Mouse (Mus musculus) heart, embryonic 16.5 days (tissue): Measurements from ENCODE around the gene Cabin1. TPM values are rescaled to one million over a fixed set of nuclear protein-coding genes. Genes with fewer than 3 reads are reported as not detected.

Experiments used
- ATAC-seq: fragments of 200-750 bp; cut with Nextera tagmentation; replicated peaks from 2 replicates; pipeline ENCODE4 v1.8.0; 2017; ENCODE audit warnings: moderate number of reproducible peaks; ENCODE audit not compliant: insufficient read depth, low FRiP score; ENCODE audit errors: extremely low read depth
- H3K27ac ChIP-seq: fragments of 300-500 bp; sonication (generic); 2 replicates; pipeline ENCODE4 v1.5.1; 2014; ENCODE audit warnings: mild to moderate bottlenecking, low read length, control low read depth, moderate library complexity
- H3K27me3 ChIP-seq: fragments of 300-500 bp; sonication (generic); 2 replicates; pipeline ENCODE4 v1.6.1; 2014; ENCODE audit warnings: low read length, mixed read lengths; ENCODE audit not compliant: control insufficient read depth, insufficient read depth
- H3K36me3 ChIP-seq: fragments of 300-500 bp; sonication (generic); 2 replicates; pipeline ENCODE4 v1.6.1; 2014; ENCODE audit not compliant: control insufficient read depth, insufficient read depth
- H3K4me1 ChIP-seq: fragments of 300-500 bp; sonication (generic); 2 replicates; pipeline ENCODE4 v1.6.1; 2014; ENCODE audit warnings: low read length, mixed read lengths; ENCODE audit not compliant: control insufficient read depth, insufficient read depth
- H3K4me2 ChIP-seq: fragments of 300-500 bp; sonication (generic); 2 replicates; pipeline ENCODE4 v1.6.1; 2014; ENCODE audit warnings: low read depth, mild to moderate bottlenecking, control low read depth, low read length
- H3K4me3 ChIP-seq: fragments of 300-500 bp; sonication (generic); 2 replicates; pipeline ENCODE4 v1.5.1; 2014; ENCODE audit warnings: mild to moderate bottlenecking, control low read depth, low read length
- H3K9ac ChIP-seq: fragments of 300-500 bp; sonication (generic); 2 replicates; pipeline ENCODE4 v1.6.1; 2014; ENCODE audit warnings: low read length, control low read depth
- H3K9me3 ChIP-seq: fragments of 300-500 bp; sonication (generic); replicated peaks from 2 replicates; pipeline ENCODE4 v1.6.1; 2016; ENCODE audit warnings: low read length; ENCODE audit not compliant: control insufficient read depth
- WGBS: fragments of 180-500 bp; shearing (Covaris S2); extraction: QIAGEN DNeasy Blood & Tissue Kit; methylation state at CpG from one replicate; pipeline ENCODE4 v1.1.7; 2014; 5-methylcytosine and 5-hydroxymethylcytosine counted together
- polyA plus RNA-seq: library from polyadenylated mRNA; unstranded; fragments of >200 nt; fragmentation: Nextera tagmentation; extraction: Ambion mirVana; gene quantifications from 2 replicates; pipeline ENCODE4 v1.2.1, GENCODE M21; 2015

Gene Cabin1
- polyA plus RNA-seq, 1 experiment from 2014 or later, result 23.7 TPM

DNA sequence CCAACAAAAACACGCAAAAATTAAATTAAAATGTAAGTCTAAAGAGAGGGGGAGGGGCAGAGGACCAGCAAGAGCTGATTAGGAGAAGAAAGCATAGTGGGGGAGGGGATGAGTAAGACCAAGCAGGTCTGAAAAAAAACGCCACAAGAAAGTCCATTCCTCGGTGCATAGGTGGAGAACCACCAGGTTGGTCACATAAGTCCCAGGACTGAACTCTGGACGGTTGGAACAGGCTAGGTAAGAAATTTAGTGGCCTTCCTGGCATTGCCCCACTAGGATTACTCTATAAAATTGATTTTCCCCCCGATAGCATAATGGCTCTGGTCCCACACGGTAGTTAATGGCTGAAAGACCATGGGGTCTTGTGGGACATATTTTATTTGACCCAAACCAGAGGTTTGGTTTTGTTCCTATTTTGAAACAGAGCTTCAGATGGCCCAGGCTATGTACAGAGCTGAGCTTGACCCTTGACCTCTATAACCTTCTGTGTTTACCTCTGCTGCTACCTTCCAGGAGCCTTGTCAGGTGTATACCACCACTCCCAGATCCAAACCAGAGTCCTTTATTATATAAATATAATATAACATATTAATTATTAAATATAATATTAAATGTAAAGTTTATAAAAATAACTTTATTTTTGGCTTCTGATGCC lies 25.1 kb upstream of the Cabin1 start:
- ATAC-seq, result no peak
- 72% methylated on average over 6 of the region's 6 CpGs for WGBS
- H3K36me3 ChIP-seq, result no peaks in the 10 kb centered on the region
- no peak overlapping the region for H3K4me2 ChIP-seq
- no peak overlapping the region for H3K27ac ChIP-seq
- H3K4me1 ChIP-seq, result no peaks in the 10 kb centered on the region
- no peak overlapping the region for H3K4me3 ChIP-seq
- H3K9me3 ChIP-seq, result no peaks in the 10 kb centered on the region
- H3K9ac ChIP-seq, result no peak overlapping the region
- H3K27me3 ChIP-seq, result no peaks in the 10 kb centered on the region; the same call in 1 of the 2 replicates

DNA sequence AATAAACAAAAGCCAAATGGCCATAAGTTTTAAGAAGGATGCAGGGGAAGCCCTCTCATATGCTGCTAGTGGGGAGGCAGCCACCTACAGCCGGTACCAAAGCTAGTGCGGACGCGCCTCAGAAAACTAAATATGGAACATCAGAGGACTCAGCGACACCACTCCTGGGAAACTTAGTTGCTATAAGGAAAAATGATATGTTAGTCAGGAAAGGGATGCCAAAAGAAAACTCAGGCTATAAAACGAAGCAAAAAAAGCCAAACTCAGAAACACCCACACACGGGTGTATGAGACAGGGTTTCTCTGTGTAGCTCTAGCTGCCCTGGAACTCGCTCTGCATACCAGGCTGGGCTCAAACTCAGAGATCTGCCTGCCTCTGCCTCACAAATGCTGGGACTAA lies 24.1 kb upstream of the Cabin1 start:
- Histone ChIP-seq H3K27ac (no peak overlapping the region), H3K9me3 (no peaks in the 10 kb centered on the region), H3K36me3 (no peaks in the 10 kb centered on the region), H3K9ac (no peak overlapping the region), H3K4me1 (no peaks in the 10 kb centered on the region), H3K27me3 (no peaks in the 10 kb centered on the region; the same call in 1 of the 2 replicates), H3K4me3 (no peak overlapping the region), H3K4me2 (no peak overlapping the region)
- no peak for ATAC-seq
- WGBS, result 88% methylated on average over 8 of the region's 8 CpGs

DNA sequence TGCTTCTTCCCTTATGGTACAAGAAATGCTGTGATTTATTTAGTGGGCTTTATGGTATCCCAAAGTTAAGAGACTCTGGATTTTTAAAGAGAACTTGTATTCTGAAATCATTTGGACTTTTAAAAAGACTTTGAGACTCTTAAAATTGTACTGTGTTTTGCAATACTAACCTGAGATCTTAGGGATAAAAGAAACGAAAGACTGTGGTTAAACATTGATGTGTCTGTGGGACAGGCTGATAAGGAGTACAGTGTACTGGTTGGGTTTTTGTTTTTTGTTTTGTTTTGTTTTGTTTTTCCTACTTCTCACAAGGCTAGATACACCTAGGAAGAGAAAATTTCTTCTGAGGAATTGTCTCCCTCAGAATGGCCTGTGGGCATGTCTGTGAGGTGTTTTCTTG lies 21.3 kb upstream of the Cabin1 start:
- Histone ChIP-seq H3K4me2 (no peak overlapping the region), H3K36me3 (no peaks in the 10 kb centered on the region), H3K9ac (no peak overlapping the region), H3K27me3 (no peaks in the 10 kb centered on the region; the same call in 1 of the 2 replicates), H3K4me1 (peaks cover 6% of the 10 kb centered on the region), H3K27ac (no peak overlapping the region), H3K9me3 (no peaks in the 10 kb centered on the region), H3K4me3 (no peak overlapping the region)
- 57% methylated on average over 1 of the region's 1 CpGs for WGBS
- no peak for ATAC-seq

GRCm38 (mm10) chr10:75780769-75781578 lies 16.8 kb upstream of the Cabin1 start, which contains the start of the genes Gm20441 and Gstt3:
TSS of gene Gm20441 (minus strand) at chr10:75780954.
TSS of gene Gstt3 (minus strand) at chr10:75781414.
- 1% methylated on average over 28 of the region's 28 CpGs for WGBS
- Histone ChIP-seq H3K36me3 (no peaks in the 10 kb centered on the region), H3K27ac (peak within 1 kb of the TSS; percentile 15; the same call in 1 of the 2 replicates), H3K27me3 (no peaks in the 10 kb centered on the region; the same call in 1 of the 2 replicates), H3K4me1 (peaks cover 7% of the 10 kb centered on the region), H3K9ac (peak within 1 kb of the TSS; percentile 65), H3K4me3 (peak within 1 kb of the TSS; percentile 58), H3K9me3 (no peaks in the 10 kb centered on the region; the same call in 1 of the 2 replicates), H3K4me2 (peak within 1 kb of the TSS; percentile 88)
- ATAC-seq, result peak; percentile 67

- peaks cover 7% of the 10 kb centered on the region for H3K4me1 ChIP-seq
- no peak overlapping the region for H3K4me3 ChIP-seq
- H3K9ac ChIP-seq, result no peak overlapping the region
- WGBS, result 35% methylated on average over 15 of the region's 15 CpGs
- ATAC-seq, result no peak
- no peak overlapping the region for H3K4me2 ChIP-seq
- H3K27me3 ChIP-seq, result no peaks in the 10 kb centered on the region; the same call in 1 of the 2 replicates
- no peak overlapping the region for H3K27ac ChIP-seq
- no peaks in the 10 kb centered on the region for H3K36me3 ChIP-seq
- H3K9me3 ChIP-seq, result no peaks in the 10 kb centered on the region; the same call in 1 of the 2 replicates
Measured at GRCm38 (mm10) chr10:75779206-75780174, 15.3 kb upstream of the Cabin1 start.

DNA sequence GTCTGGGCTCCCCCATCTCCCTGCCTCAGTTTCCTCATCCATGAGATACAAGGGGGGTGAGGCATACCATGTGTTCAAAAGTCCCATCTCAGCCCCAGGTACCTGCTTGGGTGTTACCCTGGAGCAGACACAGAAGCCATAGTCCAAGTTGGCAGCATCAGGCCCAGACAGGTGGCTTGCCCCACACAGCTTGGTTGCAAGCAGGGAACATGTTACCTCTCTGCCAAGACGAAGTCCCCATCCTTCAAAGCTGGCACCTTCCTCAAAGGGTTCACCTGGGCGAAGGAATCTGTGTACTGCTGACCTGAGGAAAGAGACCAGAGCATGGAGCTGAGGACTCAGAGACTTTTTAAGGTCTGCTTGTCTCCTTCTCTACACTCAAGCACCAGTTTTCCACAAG lies 13.7 kb upstream of the Cabin1 start:
- H3K9ac ChIP-seq, result no peak overlapping the region
- no peaks in the 10 kb centered on the region for H3K36me3 ChIP-seq
- H3K27me3 ChIP-seq, result no peaks in the 10 kb centered on the region; the same call in 1 of the 2 replicates
- no peak overlapping the region for H3K4me3 ChIP-seq
- no peak for ATAC-seq
- peaks cover 7% of the 10 kb centered on the region for H3K4me1 ChIP-seq
- H3K27ac ChIP-seq, result no peak overlapping the region
- H3K4me2 ChIP-seq, result no peak overlapping the region
- WGBS, result 76% methylated on average over 2 of the region's 2 CpGs
- H3K9me3 ChIP-seq, result no peaks in the 10 kb centered on the region; the same call in 1 of the 2 replicates

GRCm38 (mm10) chr10:75776562-75776961 lies 12.4 kb upstream of the Cabin1 start:
- no peaks in the 10 kb centered on the region; the same call in 1 of the 2 replicates for H3K9me3 ChIP-seq

DNA sequence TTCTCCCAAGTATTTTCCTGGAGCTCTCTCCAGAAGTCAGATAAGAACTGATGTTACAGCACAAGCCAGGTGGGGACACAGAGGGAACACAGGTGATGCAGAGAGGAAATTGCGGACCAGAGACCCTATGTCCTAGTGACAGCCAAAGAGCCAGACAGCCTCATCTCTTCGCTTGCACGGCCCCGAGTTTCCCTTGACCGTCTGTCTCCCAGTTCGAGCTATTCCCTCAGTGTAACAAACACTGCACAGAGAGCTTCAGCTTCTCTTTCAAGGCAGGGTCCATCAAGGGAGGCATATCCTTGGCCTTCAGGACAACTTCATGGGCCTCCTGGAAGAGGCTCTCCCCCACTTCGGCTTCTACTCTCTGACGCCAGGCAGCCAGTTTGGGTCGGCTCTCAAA lies 10.4 kb upstream of the Cabin1 start:
- Histone ChIP-seq H3K27me3 (no peaks in the 10 kb centered on the region; the same call in 1 of the 2 replicates), H3K4me1 (peaks cover 5% of the 10 kb centered on the region; the same call in 1 of the 2 replicates), H3K4me3 (no peak overlapping the region), H3K9me3 (no peaks in the 10 kb centered on the region; the same call in 1 of the 2 replicates), H3K36me3 (no peaks in the 10 kb centered on the region), H3K9ac (no peak overlapping the region), H3K27ac (no peak overlapping the region), H3K4me2 (no peak overlapping the region)
- ATAC-seq, result no peak
- 81% methylated on average over 9 of the region's 9 CpGs for WGBS

More at GRCm38 (mm10) chr10:75776562-75776961, 12.4 kb upstream of the Cabin1 start:
- Histone ChIP-seq H3K4me2 (no peak overlapping the region), H3K27ac (no peak overlapping the region), H3K27me3 (no peaks in the 10 kb centered on the region; the same call in 1 of the 2 replicates), H3K36me3 (no peaks in the 10 kb centered on the region), H3K9ac (no peak overlapping the region), H3K4me3 (no peak overlapping the region), H3K4me1 (peaks cover 13% of the 10 kb centered on the region)
- WGBS, result 82% methylated on average over 6 of the region's 6 CpGs
- no peak for ATAC-seq
